In genomic region chr4:28548231-28548836, GRCm38 (mm10) we compare ENCODE assay signal across 12 mouse cellular contexts.
DNase-seq lines count a peak whose midpoint lies in the region; ATAC-seq lines count a peak whose summit lies in the region.
"Had no signal": no experiment of that assay in that cellular context is flagged by ENCODE, and none has a peak within 500 bp of the region (broad histone marks: within the 10 kb centered on the region; RNA-seq: fewer than 3 reads in every experiment).

No protein-coding gene starts in this region.

- no peak overlapping the region for H3K9ac ChIP-seq in liver, embryonic 12.5 days
- H3K9ac ChIP-seq in embryonic facial prominence, embryonic 15.5 days = no peak overlapping the region

- H3K4me2 ChIP-seq in liver, embryonic 12.5 days = no peak overlapping the region
- no peak overlapping the region for H3K4me2 ChIP-seq in embryonic facial prominence, embryonic 15.5 days (replicated peaks)

- ATAC-seq in liver, embryonic 12.5 days = no peak
- ATAC-seq in embryonic facial prominence, embryonic 15.5 days (ENCODE audit: insufficient number of reproducible peaks, low FRiP score, low TSS enrichment, low read depth) = peak; percentile 43; the same call in 1 of the 2 replicates
- no peak for ATAC-seq in granulocyte monocyte progenitor cell, adult 5-6 weeks (replicated peaks; ENCODE audit: poor library complexity, severe bottlenecking)

- no peak overlapping the region for H3K4me3 ChIP-seq in liver, embryonic 12.5 days
- H3K4me3 ChIP-seq in embryonic facial prominence, embryonic 15.5 days (replicated peaks) = no peak overlapping the region
- H3K4me3 ChIP-seq: gastrocnemius, adult 2 months had no signal

- no peaks in the 10 kb centered on the region for H3K4me1 ChIP-seq in liver, embryonic 12.5 days
- no peaks in the 10 kb centered on the region for H3K4me1 ChIP-seq in embryonic facial prominence, embryonic 15.5 days

- no peaks in the 10 kb centered on the region for H3K9me3 ChIP-seq in liver, embryonic 12.5 days (replicated peaks)
- no peaks in the 10 kb centered on the region for H3K9me3 ChIP-seq in embryonic facial prominence, embryonic 15.5 days (replicated peaks)

- peak; percentile 3 for DNase-seq in liver
- peak; percentile 40 for DNase-seq in embryo, embryonic 10 days (ENCODE audit: low spot score)
- DNase-seq in kidney, postnatal 36 days = peak; percentile 54 to 56
- no peak for DNase-seq in layer of hippocampus, adult 18-20 months (ENCODE audit: low spot score in 2 of 2)
- no peak for DNase-seq in heart, adult 11 months
- DNase-seq: cerebellum, adult 2 months; gastrocnemius, adult 2 months; lung, postnatal 10 days had no signal

- no peaks in the 10 kb centered on the region for H3K27me3 ChIP-seq in liver, embryonic 12.5 days (replicated peaks)
- no peaks in the 10 kb centered on the region for H3K27me3 ChIP-seq in embryonic facial prominence, embryonic 15.5 days

- H3K27ac ChIP-seq in liver, embryonic 12.5 days = no peak overlapping the region
- no peak overlapping the region for H3K27ac ChIP-seq in embryonic facial prominence, embryonic 15.5 days (replicated peaks)
- H3K27ac ChIP-seq: gastrocnemius, adult 2 months; stomach, postnatal 0 days had no signal

- 55% methylated on average over 6 of the region's 6 CpGs for WGBS in liver, embryonic 12.5 days (ENCODE audit: insufficient replicate concordance)
- WGBS in embryonic facial prominence, embryonic 15.5 days = 42% methylated on average over 6 of the region's 6 CpGs

- H3K36me3 ChIP-seq in liver, embryonic 12.5 days = no peaks in the 10 kb centered on the region
- no peaks in the 10 kb centered on the region for H3K36me3 ChIP-seq in embryonic facial prominence, embryonic 15.5 days

Comparison
In these comparisons a context has a peak if more than half of its experiments do, and no peak if none do; other contexts are left out.
1. DNase-seq: peak in liver (single experiment), embryo, embryonic 10 days (single experiment) and kidney, postnatal 36 days (2 of 2); none in layer of hippocampus, adult 18-20 months (0 of 2) and heart, adult 11 months (single experiment).